Mouse (Mus musculus) cerebellum, adult (tissue): ENCODE measurements at regions not wholly inside any gene's neighbourhood (a gene's known extent, or its start where the extent isn't known, plus 50 kb on each side); places are given as distances from the start of the nearest gene placed in this dataset.
"Not testable (repeated sequence)": the region's sequence is repeated elsewhere in the genome, so short reads cannot be mapped to it uniquely, and the experiment has no call there.

Source experiments
- ATAC-seq: cut with Nextera tagmentation; 2 replicates; pipeline ENCODE4 v1.9.2; 2017; ENCODE audit warnings: mild to moderate bottlenecking, moderate library complexity, mixed read lengths; ENCODE audit not compliant: insufficient number of reproducible peaks, low FRiP score, low TSS enrichment

DNA sequence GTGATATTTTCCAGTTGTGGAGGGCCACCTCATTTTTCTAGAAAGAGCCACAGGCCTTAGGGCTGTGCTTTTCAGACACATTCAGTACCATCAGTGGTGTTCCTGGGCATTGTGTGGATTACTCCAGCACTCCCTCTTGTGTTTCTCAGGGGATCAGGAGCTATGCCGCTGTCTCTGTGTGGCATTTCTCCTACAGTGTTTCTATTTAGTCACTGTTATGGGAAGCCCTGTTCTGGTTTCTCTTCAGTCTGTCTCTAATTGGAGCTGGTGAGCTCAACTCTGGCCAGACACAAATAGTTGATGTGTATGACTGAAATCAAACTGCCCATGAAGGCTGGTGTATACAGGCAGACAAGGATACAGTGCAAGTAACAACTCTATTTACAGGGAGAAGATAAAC is 133.7 kb upstream of the Arhgap42 start:
- ATAC-seq: no peak

DNA sequence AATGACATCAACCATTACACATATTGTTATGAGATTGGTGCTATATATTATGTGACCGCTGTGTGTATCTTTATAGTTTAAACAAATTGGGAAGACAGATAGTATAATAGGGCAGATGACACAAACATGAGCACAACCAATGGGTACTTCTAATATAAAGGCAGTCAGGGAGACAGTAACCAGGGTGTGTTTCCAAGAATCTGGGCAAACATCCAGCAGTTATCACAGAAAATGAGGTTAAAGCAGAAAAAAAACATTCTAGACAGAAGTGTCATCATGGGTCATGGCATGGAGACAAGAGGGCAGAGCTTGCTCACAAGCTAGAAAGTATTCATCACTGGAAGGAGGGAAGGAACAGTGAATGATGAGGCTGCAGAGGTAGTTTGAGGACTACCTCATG is 129.8 kb upstream of the Arhgap42 start:
- no peak for ATAC-seq

DNA sequence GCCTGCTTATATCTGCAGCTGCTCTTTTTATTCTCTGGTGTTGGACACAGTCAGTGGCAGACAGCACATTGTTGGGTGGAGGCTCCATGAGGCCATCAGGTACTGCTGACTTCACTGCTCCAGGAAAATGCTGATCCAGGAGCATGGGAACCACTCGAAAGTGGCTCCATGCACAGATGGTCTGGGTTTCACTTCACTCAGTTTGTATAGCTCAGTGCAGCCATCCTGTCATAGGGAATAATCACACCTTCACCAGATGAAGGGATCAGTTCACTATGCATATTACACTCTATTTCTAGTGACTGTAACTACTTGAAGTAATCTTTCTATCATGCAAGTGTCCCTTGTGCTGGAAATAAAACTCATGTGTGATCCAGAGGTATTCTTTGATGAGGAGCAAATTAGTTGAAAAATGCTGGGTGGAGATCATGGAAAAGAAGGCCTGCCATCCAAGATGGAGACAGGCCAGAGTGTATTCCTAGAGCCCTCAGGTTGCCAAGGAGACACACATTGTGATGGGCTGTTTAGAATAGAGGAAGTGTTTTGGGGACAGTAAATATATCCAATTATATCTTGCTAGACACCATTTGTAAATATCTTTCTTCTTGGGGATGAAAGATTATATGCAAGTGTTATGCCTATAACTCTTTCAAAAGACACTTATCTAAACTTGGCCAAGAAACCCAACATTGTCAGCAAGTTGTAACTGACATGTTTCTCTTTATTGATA is 103.7 kb upstream of the Arhgap42 start:
- ATAC-seq: no peak

DNA sequence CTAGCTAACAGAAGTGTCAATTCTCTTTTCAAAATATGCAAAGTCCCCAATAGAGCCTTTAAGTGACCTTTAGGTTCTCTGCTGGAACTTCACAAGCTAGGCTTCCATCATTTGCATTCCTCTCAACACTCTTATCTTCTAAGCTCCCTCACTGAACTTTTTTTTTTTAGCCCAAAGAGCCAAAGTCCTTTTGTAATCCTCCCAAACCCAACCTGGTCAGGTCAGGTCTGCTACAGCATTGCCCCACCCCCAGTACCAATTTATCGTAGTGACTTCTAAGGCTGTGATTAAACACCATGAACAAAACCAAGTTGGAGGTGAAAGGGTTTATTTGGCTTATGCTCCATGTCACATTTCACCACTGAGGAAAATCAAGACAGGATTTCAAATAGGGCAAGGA is 79.7 kb upstream of the Arhgap42 start:
- ATAC-seq: no peak

DNA sequence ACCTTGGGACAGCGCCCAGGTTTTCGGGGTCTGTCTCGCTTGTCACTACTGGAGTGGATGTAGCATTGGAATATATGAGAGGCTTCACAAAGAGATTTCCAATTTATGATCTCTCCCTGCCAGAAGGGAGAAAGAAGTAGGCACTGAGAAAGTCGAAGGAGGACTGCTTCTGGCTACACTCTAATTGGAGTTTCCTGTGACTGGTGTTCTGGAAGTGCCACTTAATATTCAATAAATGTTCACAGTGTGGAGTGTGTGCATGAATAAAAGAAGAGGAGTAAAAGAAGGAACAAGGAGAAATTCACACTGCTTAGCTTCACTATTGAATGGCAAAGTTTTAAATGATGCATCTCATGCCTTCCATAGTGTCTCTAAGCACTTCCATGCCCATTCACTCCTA is 77.1 kb upstream of the Arhgap42 start:
- no peak for ATAC-seq

DNA sequence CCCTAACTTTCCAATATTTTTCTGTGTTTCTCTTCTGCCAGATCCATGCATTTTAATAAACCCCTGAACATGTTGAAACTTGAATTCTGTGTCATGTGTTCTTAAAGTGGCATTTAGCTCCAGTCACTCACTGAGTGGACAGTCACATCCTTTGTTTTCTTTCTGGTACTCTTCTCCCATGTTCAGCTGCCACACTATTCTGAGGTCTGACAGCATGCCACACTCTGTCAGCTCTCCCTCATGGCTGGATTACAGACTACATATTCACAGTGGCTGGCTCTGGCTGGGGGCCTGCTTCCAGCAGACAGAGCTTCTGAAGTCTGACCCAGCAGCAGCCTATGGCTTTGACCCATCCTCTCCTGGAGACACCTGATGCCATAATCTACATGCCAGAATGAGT is 73.4 kb upstream of the Arhgap42 start:
- no peak for ATAC-seq

DNA sequence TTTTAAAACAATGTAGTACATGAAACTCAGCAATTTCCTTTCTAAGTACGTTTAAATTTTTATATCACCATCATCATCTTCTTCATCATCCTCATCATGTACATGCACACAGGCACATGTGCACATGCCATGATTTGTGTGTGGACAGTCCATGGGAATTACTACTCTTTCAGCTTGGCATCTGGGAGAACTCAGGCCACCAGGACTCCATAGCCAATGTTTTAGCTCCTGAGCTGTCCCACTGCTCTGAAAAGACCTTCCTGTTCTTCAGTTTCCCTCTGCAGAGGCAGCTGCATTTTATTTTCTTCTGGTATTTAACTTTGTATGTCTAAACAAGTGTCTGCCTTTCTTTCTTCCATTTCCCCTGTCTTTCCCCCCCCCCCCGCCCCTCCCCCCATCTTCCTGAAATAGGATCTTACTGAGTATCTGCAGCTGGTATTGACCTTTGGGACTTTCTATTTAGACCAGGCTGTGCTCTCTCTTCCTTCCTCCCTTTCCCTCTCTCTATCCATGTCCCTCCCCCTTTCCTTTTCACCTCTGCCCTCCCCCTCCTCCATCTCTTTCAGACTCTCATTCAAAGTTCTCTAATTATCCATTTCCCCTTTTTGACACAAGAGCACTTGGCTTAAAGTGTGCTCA is 72.8 kb upstream of the Arhgap42 start:
- no peak for ATAC-seq

DNA sequence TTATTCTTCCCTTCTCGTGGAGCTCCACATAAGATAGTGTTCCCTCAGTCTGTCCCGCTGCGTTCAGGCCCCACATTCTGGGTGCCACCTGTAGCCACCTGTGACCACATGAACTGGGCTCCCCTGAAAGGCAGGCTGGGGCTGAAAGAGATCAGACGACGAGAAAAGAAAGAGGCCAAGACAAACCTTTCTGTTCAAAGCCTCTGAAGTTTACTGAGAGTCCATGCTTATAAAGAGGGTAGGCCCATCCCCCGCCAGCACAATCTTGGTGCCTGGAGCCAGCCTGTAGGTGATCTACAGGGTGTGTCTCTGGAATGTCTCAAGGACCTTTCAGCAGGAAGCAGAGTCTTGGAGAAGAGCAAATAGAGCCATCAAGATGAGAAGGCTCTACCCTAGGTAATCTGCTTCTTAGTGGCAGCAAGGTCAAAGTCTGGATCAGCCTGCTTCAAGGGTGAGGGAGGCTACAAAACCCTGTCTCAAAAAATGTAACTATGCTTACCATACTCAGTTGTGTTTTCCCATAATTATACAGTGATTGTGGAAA is 72.2 kb upstream of the Arhgap42 start:
- ATAC-seq: not testable (repeated sequence)

DNA sequence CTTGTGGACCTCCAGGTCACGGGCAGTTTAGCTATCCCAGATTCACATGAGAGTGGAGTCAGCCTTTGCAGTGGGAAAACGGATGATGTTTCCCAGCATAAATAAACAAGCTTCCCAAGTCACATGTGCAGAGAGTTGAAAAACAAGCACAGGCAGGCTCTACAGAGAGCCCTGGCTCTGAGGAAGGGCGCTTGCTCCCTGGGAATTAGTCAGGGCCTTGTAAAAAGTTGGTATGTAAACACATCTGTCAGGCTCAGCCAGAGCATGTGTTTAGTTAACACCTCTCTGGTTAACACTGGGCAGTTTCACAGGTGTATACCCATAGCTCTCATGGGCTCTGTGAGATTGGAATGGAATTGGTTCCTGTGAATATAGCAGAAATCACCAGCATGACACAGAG is 51.9 kb upstream of the Arhgap42 start:
- no peak for ATAC-seq

DNA sequence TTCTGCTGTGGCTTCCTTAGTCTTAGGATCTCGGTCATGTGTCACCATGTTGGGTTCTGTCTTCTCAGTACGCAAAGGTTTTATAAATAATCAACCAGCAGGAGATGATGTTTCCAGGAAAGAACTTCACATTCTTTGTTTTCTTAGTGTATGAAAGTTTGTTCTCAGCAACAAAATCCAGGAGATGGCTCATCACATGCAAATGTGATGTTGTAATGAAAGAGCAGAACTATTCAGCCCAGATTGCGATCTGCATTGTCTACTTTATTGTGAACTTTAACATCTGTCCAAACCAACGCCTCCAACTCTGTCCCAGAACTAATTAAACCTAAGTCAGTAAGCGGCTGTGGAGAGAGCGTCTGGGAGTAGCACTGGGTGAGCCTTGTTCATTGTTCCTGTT is 50.7 kb upstream of the Arhgap42 start:
- no peak for ATAC-seq
